Mouse (Mus musculus): ENCODE measurements around the gene Terf2. TPM values are rescaled to one million over a fixed set of nuclear protein-coding genes. Genes with fewer than 3 reads are reported as not detected.

The Terf2 gene
- polyA plus RNA-seq (2017; shearing (Covaris generic)), result 7.6 TPM

DNA sequence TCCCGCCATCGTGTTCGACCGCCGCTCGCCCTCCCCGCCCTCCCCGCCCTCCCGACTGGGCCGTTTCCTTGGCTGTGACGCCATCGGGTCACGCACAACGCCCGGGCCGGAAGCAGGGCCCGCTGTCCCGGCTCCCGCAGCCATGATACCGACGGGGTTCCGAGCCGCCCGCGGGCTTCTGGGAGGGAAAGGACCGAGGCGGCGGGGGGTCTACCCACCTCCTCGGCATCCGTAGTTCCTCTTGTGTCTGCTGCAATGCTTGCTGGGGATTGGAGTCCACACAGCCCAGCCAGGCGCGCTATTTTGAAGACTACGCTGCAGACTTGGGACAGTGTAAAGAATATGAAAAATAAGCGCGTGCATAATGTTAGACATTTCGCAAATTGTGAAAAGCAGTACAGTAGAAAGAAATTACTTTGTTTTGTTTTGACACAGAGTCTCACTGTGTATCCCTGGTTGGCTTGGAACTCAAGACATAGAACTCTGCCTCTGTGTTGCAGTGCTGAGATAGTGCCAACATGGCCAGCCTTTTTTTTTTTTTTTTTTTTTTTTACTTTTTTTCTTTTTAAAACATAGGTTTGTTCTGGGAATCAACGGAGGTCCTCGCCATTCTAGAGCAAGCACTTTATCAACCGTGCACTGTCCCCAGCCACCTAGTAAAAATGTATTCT lies at the start of gene Terf2:
Terf2 (minus strand) TSS at position 182 of the 671 bp plus-strand sequence.

DNA sequence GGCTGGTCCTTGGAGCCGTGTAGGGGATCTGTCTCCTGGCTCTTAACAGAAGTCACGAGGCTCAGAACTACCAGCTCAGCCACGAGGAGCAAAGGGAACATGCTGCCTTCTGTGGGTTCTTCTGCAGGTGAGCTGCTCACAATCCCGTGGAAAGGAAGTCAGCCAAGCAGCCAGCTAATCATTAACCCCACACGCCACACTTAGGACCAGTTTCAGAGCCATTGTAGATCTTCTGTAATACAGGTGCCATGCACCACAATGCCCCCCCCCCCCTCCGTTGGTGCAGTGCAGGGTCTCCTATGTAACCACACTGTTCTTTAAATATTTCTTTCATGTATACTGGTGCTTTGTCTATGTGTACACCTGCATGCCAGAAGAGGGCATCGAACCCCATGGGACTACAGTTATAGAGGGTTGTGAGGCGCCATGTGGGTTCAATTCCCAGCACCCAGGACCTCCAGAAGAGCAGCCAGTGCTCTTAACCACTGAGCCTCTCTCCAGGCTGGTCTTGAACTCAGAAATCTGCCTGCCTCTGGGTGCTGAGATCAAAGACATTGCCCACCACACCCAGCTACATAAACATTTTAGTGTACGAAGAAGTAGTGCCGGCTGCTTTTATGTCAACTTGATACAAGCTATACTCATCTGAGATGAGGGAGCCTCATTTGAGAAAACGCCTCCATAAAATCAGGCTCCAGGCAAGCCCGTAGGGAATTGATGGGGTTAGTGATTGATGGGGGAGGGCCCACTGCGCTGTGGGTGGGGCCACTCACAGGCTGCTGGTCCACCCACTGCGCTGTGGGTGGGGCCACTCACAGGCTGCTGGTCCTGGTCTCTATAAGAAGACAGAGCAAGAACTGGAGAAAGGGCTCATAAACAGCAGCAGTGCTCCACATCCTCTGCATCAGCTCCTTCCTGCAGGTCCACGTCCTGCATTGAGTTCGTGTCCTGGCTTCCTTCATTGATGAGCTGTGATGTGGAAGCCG lies 30.5 kb downstream of the Terf2 start, which contains the start of gene Tmed6:
Tmed6 (minus strand) TSS at position 134 of the 986 bp plus-strand sequence.

DNA sequence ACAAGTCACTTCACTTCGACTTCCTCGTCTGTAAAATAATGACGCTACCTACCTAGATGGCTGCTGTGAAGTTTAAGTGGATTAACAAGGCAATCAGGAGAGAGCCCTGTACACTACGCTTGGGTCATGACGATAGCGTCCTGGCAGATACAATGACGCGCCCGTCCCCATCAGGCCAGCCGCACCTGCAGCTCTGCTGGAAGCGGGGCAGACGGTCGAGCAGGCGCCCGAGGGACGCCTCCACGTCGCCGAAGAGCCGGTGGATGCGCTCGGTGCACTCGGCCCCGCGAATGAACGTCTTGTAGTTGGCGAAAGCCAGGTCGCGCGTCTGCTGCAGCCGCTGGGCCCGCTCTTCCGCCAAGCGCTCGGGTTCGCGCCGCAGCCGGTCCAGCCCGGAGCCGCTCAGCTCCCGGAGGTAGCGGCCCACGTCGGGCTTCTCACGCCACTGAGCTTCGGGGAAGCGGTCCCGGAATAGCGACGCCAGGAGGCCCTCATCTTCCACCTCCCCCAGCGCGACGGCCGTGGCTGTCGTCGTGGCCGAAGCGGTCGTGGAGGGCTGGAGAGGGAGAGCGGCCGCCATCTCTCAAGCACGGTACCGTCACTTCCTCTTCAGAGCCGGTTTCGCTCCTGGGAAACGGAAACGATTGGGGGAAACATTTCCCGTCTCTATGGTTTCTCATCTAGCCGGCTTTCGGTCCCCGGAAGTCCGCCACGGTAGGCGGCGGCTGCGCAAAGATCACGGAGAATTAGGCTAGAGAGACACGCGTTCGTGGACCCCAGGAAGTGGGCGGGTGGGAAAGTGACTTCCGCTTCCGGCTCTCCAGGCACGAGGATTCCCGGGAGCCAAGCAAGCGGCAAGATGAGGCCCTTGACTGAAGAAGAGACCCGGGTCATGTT lies 40.0 kb downstream of the Terf2 start, which contains the start of the genes Cog8 and Nip7:
Cog8 (minus strand) TSS at position 614 of the 897 bp plus-strand sequence.
Nip7 (plus strand) TSS at position 802 of the 897 bp plus-strand sequence.

DNA sequence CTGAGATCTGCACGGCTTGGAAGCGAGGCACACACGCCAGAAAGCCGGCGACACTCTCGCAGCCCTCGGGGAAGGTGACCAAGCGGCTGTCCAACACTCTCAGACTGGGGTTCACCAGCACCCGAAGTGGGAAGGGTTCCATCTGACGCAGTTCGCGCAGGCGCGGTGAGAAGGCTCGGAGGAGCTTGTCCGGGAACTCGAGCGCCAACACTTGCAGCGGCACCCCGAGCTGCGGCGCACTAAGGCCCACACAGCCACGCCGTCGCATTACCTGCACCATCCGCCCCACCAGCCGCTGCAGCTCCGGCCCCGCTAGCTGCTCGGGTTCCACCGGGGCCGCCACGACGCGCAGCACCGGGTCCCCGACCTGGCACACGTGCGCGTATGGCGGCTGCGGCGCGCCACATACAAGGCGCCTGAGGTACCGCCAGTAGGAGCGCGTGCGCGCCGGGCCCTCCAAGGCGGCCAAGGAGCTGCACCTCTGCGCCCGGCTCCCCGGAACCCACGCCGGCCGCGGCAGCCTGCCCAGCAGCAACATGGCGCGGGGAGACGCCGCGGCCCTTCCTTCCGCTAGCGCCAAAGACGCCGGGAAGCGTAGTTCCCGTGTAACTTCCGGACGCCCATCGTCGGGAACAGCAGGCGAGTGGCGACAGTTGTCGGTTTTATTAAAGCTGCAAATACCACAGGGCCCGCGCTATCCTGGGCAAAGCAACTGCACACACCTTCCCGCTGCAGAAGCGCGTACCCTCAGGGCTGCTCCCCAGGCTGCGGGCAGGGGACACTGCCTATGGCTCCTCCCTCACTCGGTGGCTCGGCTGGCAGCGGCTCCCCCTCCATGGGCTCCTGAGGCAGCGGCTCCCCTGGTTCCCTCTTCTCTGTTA lies 48.0 kb downstream of the Terf2 start, which contains the start of gene Pdf:
Pdf (minus strand) TSS at position 554 of the 881 bp plus-strand sequence.

DNA sequence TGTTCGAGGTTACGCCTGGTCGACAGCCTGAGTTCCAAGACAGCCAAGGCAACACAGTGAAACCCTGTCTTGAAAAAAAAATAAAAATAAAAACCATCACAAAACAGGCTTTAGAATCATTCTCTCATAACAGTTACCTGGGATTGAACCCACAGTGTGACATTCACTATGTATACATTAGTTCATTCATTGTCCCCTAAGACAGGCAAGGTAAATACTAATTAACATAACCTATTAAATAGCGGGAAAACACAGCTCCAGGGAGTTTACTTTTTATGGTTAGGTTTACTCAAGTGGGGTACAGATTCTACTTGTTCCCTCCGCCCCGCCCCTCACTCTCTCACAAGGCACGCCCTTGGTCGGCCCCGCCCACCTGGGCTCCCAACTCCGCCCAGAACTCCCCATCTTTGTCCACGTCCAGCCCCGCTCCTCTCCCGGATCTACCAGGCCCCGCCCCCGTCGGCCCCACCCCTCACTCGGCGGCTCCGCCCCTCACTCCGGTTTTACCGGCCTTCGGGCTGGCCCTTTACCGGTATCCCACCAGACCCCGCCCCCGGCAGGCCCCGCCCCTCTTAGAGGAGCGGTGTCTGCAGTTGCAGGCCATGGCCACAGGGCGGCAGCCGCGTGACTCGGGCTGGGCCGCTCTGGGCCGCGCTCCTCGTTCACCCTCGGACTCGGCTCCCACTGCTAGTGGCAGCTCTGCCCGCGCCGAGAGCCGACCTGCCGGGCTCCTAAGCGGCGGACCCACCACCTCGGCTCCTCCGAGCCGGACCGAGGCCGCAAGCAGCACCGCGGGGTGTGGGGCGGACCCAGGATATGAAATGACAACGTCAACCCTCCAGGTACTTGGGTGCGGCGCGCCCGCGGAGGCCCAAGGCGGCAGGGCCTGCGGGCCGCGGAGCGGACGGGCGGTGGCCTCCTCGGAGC lies 65.4 kb downstream of the Terf2 start, which contains the start of gene Vps4a:
Vps4a (plus strand) TSS at position 573 of the 927 bp plus-strand sequence.

Other genes with a start within 250 kb of the Terf2 start
- gene Has3, start 226.3 kb downstream of the Terf2 start, polyA plus RNA-seq (2017; shearing (Covaris generic)), result not detected
- 76.1 TPM for gene Utp4, start 202.9 kb downstream of the Terf2 start, polyA plus RNA-seq (2017; shearing (Covaris generic))
- 1.6 TPM for gene Sntb2, start 160.8 kb downstream of the Terf2 start, polyA plus RNA-seq (2017; shearing (Covaris generic))
- 55.7 TPM for gene Vps4a, start 65.3 kb downstream of the Terf2 start, polyA plus RNA-seq (2017; shearing (Covaris generic))
- 1.9 TPM for gene Pdf, start 47.9 kb downstream of the Terf2 start, polyA plus RNA-seq (2017; shearing (Covaris generic))
- 14.6 TPM for gene Cog8, start 39.9 kb downstream of the Terf2 start, polyA plus RNA-seq (2017; shearing (Covaris generic))
- gene Nip7, start 39.7 kb downstream of the Terf2 start, polyA plus RNA-seq (2017; shearing (Covaris generic)), result 119 TPM
- gene Tmed6, start 30.9 kb downstream of the Terf2 start, polyA plus RNA-seq (2017; shearing (Covaris generic)), result not detected
- 89.8 TPM for gene Cyb5b, start 54.1 kb upstream of the Terf2 start, polyA plus RNA-seq (2017; shearing (Covaris generic))
- gene Nfat5, start 196.9 kb upstream of the Terf2 start, polyA plus RNA-seq (2017; shearing (Covaris generic)), result 13.9 TPM

All from CD4-positive, CD25-positive, alpha-beta regulatory T cell, adult 9 weeks (primary cell).